Mouse (Mus musculus) neural tube, embryonic 12.5 days (tissue): ENCODE data around the gene Cables2. TPM values are rescaled to one million over a fixed set of nuclear protein-coding genes. Genes with fewer than 3 reads are reported as not detected.

Experiments used
- ATAC-seq: fragments of 200-750 bp; cut with Nextera tagmentation; 2 replicates; pipeline ENCODE4 v1.8.0; 2017; ENCODE audit warnings: low read depth, mild to moderate bottlenecking, moderate TSS enrichment, moderate library complexity; ENCODE audit not compliant: low FRiP score
- H3K27ac ChIP-seq: fragments of 300-500 bp; sonication (generic); 2 replicates; pipeline ENCODE4 v1.5.1; 2016
- H3K27me3 ChIP-seq: fragments of 300-500 bp; sonication (generic); replicated peaks from 2 replicates; pipeline ENCODE4 v1.6.1; 2016; ENCODE audit warnings: mild to moderate bottlenecking
- H3K36me3 ChIP-seq: fragments of 300-500 bp; sonication (generic); 2 replicates; pipeline ENCODE4 v1.6.1; 2016; ENCODE audit warnings: mild to moderate bottlenecking
- H3K4me1 ChIP-seq: fragments of 300-500 bp; sonication (generic); 2 replicates; pipeline ENCODE4 v1.6.1; 2016
- H3K4me2 ChIP-seq: fragments of 300-500 bp; sonication (generic); replicated peaks from 2 replicates; pipeline ENCODE4 v1.6.1; 2016; ENCODE audit warnings: mild to moderate bottlenecking
- H3K4me3 ChIP-seq: fragments of 300-500 bp; sonication (generic); 2 replicates; pipeline ENCODE4 v1.5.1; 2016
- H3K9ac ChIP-seq: fragments of 300-500 bp; sonication (generic); 2 replicates; pipeline ENCODE4 v1.6.1; 2016; ENCODE audit warnings: mild to moderate bottlenecking
- H3K9me3 ChIP-seq: fragments of 300-500 bp; sonication (generic); 2 replicates; pipeline ENCODE4 v1.6.1; 2016; ENCODE audit warnings: mild to moderate bottlenecking
- WGBS: fragments of 180-500 bp; shearing (Covaris S2); methylation state at CpG from one replicate; pipeline ENCODE4 v1.1.7; 2016; 5-methylcytosine and 5-hydroxymethylcytosine counted together
- polyA plus RNA-seq: library from polyadenylated mRNA; unstranded; fragments of >200 nt; fragmentation: Nextera tagmentation; extraction: Ambion mirVana; gene quantifications from 2 replicates; pipeline ENCODE4 v1.2.1, GENCODE M21; 2016

The Cables2 gene
- polyA plus RNA-seq, 1 experiment from 2014 or later: 28.7 TPM

DNA sequence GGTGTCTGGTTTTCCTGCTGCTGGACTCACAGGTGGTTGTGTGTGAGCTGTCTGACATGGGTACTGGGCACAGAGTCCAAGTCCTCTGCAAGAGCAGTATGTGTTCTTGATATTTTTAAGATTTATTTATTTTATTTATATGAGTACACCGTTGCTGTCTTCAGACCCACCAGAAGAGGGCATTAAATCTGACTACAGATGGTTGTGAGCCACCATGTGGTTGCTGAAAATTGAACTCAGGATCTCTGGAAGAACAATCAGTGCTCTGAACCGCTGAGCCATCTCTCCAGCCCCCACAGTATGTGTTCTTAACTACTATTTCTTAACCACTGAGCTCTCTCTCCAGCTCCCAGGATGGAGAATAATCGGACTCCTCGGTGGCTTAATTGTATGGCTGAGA lies 28.9 kb upstream of the Cables2 start:
- H3K4me2 ChIP-seq: no peak overlapping the region
- H3K4me1 ChIP-seq: no peaks in the 10 kb centered on the region
- ATAC-seq: no peak
- H3K4me3 ChIP-seq: no peak overlapping the region
- no peaks in the 10 kb centered on the region for H3K9me3 ChIP-seq
- H3K27ac ChIP-seq: no peak overlapping the region
- H3K9ac ChIP-seq: no peak overlapping the region
- H3K36me3 ChIP-seq: no peaks in the 10 kb centered on the region
- WGBS: 74% methylated on average over 4 of the region's 4 CpGs
- H3K27me3 ChIP-seq: no peaks in the 10 kb centered on the region

DNA sequence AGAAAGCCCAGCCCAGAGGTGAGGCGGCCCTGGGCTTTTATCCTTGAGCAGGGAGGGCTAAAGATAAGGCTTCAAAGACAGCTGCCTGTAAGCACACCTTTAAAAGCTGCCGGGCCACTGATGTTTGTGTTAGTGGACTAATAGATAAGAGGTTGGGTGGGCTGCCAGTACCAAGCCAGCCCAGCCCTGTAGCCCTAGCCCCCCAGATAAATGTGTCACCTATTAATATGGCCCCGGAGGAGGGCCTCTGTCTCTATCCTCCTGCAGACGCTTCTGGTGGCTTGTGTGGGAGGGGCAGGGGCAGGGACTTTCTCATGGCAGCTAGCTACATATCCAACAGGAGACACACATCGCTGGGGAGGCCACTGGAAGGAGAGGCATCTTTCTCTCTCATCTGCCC lies 27.5 kb upstream of the Cables2 start:
- ATAC-seq: no peak
- WGBS: 54% methylated on average over 5 of the region's 5 CpGs
- no peaks in the 10 kb centered on the region for H3K36me3 ChIP-seq

DNA sequence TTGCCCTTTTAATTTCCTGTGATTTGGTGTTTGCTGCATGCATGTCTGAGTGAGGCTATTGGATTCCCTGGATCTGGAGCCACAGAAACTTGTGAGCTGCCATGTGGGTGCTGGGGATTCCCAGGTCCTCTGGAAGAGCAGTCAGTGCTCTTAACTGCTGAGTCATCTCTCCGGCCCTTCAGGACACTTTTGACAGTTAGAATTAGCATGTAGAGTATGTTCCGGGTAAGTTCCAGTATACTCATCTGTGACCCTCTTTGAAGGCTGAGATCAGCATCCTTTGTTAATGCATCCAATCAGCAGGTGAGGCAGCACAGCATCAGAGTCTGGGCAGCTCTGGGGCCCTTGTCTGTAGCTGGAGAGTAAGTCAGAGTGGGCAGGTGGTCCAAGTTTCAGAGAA lies 27.0 kb upstream of the Cables2 start:
- 74% methylated on average over 2 of the region's 2 CpGs for WGBS
- H3K27me3 ChIP-seq: no peaks in the 10 kb centered on the region
- H3K4me2 ChIP-seq: no peak overlapping the region
- no peak for ATAC-seq
- H3K9me3 ChIP-seq: no peaks in the 10 kb centered on the region
- H3K27ac ChIP-seq: no peak overlapping the region
- H3K36me3 ChIP-seq: no peaks in the 10 kb centered on the region
- no peak overlapping the region for H3K4me3 ChIP-seq
- no peak overlapping the region for H3K9ac ChIP-seq
- no peaks in the 10 kb centered on the region for H3K4me1 ChIP-seq

More for the DNA sequence above, 27.5 kb upstream of the Cables2 start:
- H3K4me3 ChIP-seq: no peak overlapping the region
- no peaks in the 10 kb centered on the region for H3K9me3 ChIP-seq
- H3K27ac ChIP-seq: no peak overlapping the region
- H3K27me3 ChIP-seq: no peaks in the 10 kb centered on the region
- no peak overlapping the region for H3K9ac ChIP-seq
- H3K4me1 ChIP-seq: no peaks in the 10 kb centered on the region
- no peak overlapping the region for H3K4me2 ChIP-seq

DNA sequence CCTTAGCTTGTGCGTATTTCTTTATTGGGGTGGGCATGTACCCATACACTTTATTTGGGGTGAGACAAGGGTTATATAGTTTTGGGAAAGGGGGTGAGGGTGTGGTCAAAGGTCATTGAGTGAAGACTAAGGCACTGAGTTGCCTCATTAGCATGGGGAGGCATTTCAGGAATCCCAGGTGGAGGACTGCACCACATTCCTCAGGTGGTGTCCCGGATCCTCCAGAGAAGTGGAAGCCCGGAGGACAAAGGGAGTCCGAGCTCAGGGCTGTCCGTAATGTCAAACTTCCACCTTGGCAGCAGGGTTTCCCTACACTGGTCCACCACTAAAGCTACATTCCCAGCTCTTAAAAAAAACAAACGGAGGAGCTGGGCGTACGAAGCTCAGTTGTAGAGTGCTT lies 19.6 kb upstream of the Cables2 start:
- H3K9me3 ChIP-seq: no peaks in the 10 kb centered on the region
- no peak overlapping the region for H3K27ac ChIP-seq
- H3K36me3 ChIP-seq: no peaks in the 10 kb centered on the region
- 77% methylated on average over 8 of the region's 8 CpGs for WGBS
- H3K9ac ChIP-seq: no peak overlapping the region
- ATAC-seq: no peak
- H3K4me1 ChIP-seq: no peaks in the 10 kb centered on the region
- no peaks in the 10 kb centered on the region for H3K27me3 ChIP-seq
- H3K4me2 ChIP-seq: no peak overlapping the region
- no peak overlapping the region for H3K4me3 ChIP-seq

DNA sequence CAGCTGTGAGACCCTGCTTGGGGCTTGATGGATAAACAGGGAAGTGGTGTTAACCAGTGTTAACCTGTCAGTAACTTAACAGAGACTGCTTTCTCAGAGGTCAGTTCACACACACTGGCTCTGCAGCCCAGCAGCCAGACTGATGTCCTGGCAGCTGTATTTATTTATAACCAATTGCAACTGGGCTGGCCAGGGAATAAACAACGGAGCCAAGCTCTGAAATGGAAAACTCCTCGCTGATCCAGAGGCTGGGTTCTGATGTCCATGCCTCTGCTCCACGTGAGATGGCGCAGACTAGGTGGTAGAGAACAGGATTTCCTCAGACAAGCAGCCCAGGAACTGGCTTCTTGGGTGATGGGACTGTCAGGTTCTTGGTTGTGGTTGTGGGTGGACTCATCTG lies 18.7 kb upstream of the Cables2 start:
- Histone ChIP-seq H3K9ac (no peak overlapping the region), H3K27me3 (no peaks in the 10 kb centered on the region), H3K9me3 (no peaks in the 10 kb centered on the region), H3K27ac (no peak overlapping the region), H3K4me3 (no peak overlapping the region), H3K4me2 (no peak overlapping the region), H3K36me3 (no peaks in the 10 kb centered on the region), H3K4me1 (no peaks in the 10 kb centered on the region)
- ATAC-seq: no peak
- WGBS: 77% methylated on average over 4 of the region's 4 CpGs

DNA sequence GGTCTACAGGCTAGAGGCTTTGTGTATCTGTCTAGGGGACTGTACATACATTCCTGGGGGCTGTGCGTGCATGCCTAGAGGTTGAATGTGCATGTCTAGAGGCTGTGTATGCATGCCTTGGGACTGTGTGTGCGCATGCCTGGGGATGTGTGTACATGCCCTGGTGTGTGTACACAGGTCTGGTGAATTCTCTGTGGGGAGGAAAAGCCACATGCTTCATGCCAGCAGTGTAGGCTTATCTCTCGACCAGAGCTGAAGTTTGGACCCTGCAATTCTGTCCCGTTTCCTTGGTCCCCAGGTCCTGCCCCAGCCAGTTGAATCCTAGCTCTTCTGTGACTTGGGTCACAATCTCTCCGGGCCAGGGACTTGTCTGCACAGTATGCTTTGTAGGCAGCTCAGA lies 18.3 kb upstream of the Cables2 start:
- Histone ChIP-seq H3K4me2 (no peak overlapping the region), H3K4me1 (no peaks in the 10 kb centered on the region), H3K4me3 (no peak overlapping the region), H3K27me3 (no peaks in the 10 kb centered on the region), H3K36me3 (no peaks in the 10 kb centered on the region), H3K27ac (no peak overlapping the region), H3K9ac (no peak overlapping the region), H3K9me3 (no peaks in the 10 kb centered on the region)
- ATAC-seq: no peak
- 79% methylated on average over 5 of the region's 5 CpGs for WGBS

DNA sequence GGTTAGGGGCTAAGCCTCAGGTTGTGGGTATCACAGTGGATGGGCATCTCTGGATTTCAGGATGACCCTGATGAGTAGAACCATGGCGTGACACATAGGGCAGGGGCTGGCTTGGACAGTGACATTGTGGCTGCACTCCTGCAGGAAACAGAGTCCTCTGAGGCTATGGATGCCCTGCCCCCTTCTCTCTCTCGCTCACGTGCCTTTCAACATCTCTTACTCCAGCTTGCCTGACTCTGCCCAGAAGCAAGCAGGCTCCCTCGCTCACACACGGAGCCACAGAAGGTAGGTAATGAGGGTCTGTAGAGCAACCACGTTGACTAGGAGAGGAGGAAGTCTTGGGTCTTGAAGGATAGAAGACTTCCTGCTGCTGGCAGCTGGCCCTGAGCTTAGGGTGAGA lies 17.2 kb upstream of the Cables2 start:
- Histone ChIP-seq H3K4me2 (no peak overlapping the region), H3K9me3 (no peaks in the 10 kb centered on the region), H3K27ac (no peak overlapping the region), H3K4me3 (no peak overlapping the region), H3K27me3 (no peaks in the 10 kb centered on the region), H3K36me3 (no peaks in the 10 kb centered on the region), H3K9ac (no peak overlapping the region), H3K4me1 (no peaks in the 10 kb centered on the region)
- no peak for ATAC-seq
- WGBS: 69% methylated on average over 6 of the region's 6 CpGs

DNA sequence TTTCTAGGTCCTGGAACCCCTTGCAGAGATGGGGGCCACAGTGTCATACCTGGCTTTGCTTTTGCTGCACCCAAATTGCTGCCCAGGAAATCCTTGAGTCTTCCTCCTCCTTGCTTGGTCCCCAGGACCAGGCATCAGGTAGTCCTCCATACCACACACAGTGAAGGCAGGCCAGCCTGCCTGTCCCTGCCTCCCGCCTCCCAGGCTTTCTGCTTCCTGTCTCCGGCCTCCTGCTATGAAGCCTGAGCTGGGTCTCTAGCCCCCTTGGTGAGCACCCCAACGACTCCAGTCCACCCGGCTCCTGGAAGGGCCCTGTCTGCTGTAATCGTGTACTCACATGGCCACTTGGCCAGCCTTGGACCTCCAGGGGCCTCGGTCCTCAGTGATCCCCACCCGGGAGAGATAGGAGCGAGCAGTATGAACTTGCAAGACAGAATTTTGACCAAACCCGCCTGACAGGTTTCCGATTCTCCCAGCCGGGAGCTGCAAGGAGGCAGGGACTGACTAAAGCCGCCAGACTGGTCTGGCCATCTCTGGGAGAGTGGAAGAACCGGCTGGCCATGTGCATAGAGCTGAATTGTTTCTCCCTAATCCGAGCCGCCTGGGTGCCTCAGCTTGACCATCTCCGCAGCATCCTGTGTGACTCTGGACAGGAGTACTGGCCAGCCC lies 16.3 kb upstream of the Cables2 start, which contains the start of gene Rbbp8nl:
Rbbp8nl (minus strand) TSS at position 440 of the 669 bp plus-strand sequence.
- no peak within 1 kb of the TSS for H3K4me3 ChIP-seq
- WGBS: 50% methylated on average over 16 of the region's 16 CpGs

DNA sequence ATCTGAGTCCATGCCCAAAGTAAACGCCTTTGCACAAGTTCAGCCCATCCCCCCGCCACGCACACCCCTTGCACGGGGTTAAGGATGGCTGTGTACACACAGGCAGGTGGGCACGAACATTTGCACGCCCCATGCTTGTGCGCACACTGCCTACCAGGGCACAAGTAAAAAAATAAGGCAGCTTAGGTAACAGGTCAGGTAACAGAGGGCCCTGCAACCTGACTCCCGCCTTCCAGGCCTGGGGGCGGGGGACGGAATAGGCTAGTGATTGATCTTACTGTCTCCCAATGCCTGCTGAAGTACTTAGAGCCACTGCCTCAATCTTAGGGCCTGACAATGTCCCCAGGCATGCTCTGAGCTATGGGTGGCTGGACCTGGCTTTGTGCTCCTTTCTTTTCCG lies 15.7 kb upstream of the Cables2 start:
- WGBS: 50% methylated on average over 11 of the region's 11 CpGs
- no peaks in the 10 kb centered on the region for H3K27me3 ChIP-seq
- no peaks in the 10 kb centered on the region for H3K36me3 ChIP-seq
- H3K4me1 ChIP-seq: no peaks in the 10 kb centered on the region
- H3K4me3 ChIP-seq: no peak overlapping the region
- H3K9ac ChIP-seq: no peak overlapping the region
- H3K27ac ChIP-seq: no peak overlapping the region
- H3K9me3 ChIP-seq: no peaks in the 10 kb centered on the region
- no peak overlapping the region for H3K4me2 ChIP-seq
- no peak for ATAC-seq

More for the DNA sequence above, 16.3 kb upstream of the Cables2 start, which contains the start of gene Rbbp8nl:
- Histone ChIP-seq H3K36me3 (no peaks in the 10 kb centered on the region), H3K9ac (no peak within 1 kb of the TSS), H3K4me2 (no peak within 1 kb of the TSS), H3K9me3 (no peaks in the 10 kb centered on the region), H3K27ac (no peak within 1 kb of the TSS), H3K27me3 (no peaks in the 10 kb centered on the region), H3K4me1 (no peaks in the 10 kb centered on the region)
- ATAC-seq: no peak

DNA sequence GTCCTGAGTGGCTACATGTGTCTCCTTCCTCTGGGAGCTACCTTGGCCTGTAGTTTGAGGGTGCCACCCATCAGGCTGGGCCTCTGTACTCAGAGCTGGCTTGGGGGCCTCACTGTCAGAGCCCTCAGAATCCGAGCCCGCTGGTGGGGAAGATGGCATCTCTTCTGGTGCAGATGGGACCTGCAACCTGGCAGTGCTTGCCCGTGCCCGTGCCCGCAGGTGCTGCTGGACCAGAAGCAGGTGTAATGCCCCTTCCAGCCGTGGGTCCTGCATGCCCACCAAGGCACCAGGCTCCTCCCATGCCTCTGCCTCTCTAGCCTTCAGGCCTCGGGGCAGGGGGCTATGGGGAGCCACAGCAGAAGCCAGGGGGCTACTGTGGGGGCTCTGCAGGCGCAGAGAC lies 6.0 kb upstream of the Cables2 start:
- H3K27me3 ChIP-seq: peaks cover 4% of the 10 kb centered on the region
- no peaks in the 10 kb centered on the region for H3K4me1 ChIP-seq
- no peaks in the 10 kb centered on the region for H3K9me3 ChIP-seq
- no peak overlapping the region for H3K9ac ChIP-seq
- H3K4me2 ChIP-seq: no peak overlapping the region
- 87% methylated on average over 8 of the region's 8 CpGs for WGBS
- H3K27ac ChIP-seq: no peak overlapping the region
- ATAC-seq: no peak
- no peak overlapping the region for H3K4me3 ChIP-seq
- H3K36me3 ChIP-seq: no peaks in the 10 kb centered on the region

DNA sequence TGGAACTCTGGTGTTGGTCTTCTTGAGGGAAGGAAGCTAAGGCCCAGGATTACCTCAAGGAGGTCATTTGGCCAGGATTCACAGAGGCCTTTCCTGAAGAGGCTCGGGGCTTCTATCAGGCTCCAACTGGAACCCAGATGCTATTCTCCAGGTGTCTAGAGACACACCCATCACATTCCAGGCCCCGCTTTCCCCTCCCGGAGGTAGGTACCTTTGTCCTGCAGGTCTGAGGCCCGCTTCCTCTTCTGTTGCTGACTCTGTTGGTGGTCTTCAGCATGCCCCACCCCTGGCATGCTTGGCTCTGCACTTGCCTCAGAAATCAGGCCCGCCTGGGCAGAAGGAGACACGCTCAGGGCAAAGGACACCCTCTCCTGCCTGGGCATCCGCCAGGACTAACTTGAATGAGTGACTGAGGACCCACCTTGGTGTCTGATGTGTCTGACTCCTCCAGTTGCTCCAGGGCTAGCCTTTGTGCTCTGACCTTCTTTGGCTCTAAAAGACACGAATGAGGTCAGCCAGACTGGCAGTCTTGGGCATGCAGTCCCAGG lies 4.6 kb upstream of the Cables2 start:
- no peak overlapping the region for H3K4me3 ChIP-seq
- WGBS: 67% methylated on average over 8 of the region's 8 CpGs

DNA sequence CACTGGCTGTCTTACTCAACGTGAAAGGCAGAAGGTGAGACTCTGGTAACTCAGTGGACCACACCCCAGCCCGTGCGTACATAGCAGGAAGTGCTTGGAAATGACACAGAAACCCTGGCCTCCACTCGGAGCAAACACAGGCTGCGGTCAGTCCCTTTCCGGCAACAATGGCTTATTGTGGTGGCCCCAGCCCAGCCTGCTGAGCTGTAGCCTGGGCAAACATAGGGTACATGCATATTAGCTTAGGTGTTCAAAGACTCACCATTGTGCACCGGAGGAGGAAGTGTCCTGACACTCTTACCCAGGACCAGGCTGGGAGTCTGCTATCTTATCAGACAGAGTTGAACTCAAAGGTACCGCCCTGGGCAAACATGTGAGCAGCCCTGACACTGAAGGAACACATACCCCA lies 3.6 kb upstream of the Cables2 start:
- no peak for ATAC-seq
- peaks cover 4% of the 10 kb centered on the region for H3K27me3 ChIP-seq
- no peaks in the 10 kb centered on the region for H3K36me3 ChIP-seq
- peaks cover 12% of the 10 kb centered on the region for H3K4me1 ChIP-seq
- 67% methylated on average over 8 of the region's 8 CpGs for WGBS
- no peak overlapping the region for H3K27ac ChIP-seq
- no peak overlapping the region for H3K4me3 ChIP-seq
- H3K9me3 ChIP-seq: no peaks in the 10 kb centered on the region
- H3K9ac ChIP-seq: no peak overlapping the region
- no peak overlapping the region for H3K4me2 ChIP-seq

More for the DNA sequence above, 4.6 kb upstream of the Cables2 start:
- H3K4me1 ChIP-seq: peaks cover 2% of the 10 kb centered on the region; the same call in 1 of the 2 replicates
- no peak for ATAC-seq
- H3K9ac ChIP-seq: no peak overlapping the region
- H3K27me3 ChIP-seq: peaks cover 4% of the 10 kb centered on the region
- H3K27ac ChIP-seq: no peak overlapping the region
- no peaks in the 10 kb centered on the region for H3K36me3 ChIP-seq
- H3K9me3 ChIP-seq: no peaks in the 10 kb centered on the region
- no peak overlapping the region for H3K4me2 ChIP-seq

DNA sequence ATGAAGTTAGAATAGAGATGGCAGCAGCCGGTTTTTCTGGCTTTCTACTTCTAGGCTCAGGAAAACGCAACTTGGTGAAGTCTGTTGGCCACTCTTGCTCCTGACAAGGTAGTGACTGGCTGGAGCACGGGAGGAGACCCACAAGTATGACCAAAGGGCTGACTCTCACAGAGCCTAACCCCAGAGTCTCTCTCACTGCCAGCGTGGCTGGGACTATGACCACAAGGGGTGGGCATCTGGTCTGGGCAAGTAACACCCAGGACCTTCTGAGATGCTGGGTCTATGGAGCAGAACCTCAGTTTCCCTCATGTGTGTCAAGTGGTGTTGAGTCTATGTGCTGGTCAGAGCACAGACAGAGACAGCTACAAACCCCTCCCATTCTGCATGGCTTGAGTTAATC lies 3.1 kb upstream of the Cables2 start:
- peaks cover 16% of the 10 kb centered on the region for H3K4me1 ChIP-seq
- no peak overlapping the region for H3K4me3 ChIP-seq
- no peak for ATAC-seq
- WGBS: 57% methylated on average over 4 of the region's 4 CpGs
- H3K27ac ChIP-seq: no peak overlapping the region
- peaks cover 4% of the 10 kb centered on the region for H3K27me3 ChIP-seq
- no peaks in the 10 kb centered on the region for H3K9me3 ChIP-seq
- H3K4me2 ChIP-seq: no peak overlapping the region
- no peak overlapping the region for H3K9ac ChIP-seq
- no peaks in the 10 kb centered on the region for H3K36me3 ChIP-seq
